Mouse (Mus musculus): ENCODE results near the gene Ecpas.

DNA sequence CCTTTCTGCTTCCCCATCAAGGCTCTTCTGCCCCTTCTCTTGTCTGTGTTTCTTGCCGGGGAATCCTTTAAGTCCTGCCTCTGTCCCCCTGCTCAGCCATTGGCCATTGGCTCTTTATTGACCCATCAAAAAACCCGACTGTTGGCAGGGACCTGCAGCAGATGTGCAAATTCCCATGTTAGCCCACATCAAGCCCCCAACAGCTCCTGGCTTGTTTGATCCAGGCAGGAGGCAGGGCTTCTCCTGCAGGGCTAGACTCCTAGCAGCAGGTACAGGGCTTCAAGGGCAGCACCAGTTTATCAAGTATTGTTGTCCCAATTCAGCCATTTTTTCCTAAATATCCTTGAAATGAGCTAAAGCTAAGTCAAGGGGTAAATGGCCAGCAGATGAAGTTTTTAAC is 13.6 kb upstream of the Ecpas start:
- no peak for TF ChIP-seq CTCF (IDR thresholded peaks at IDR 0.05; ENCODE audit: control insufficient read depth, insufficient read depth, insufficient read length)
- no peak for TF ChIP-seq MYOD1 (IDR thresholded peaks at IDR 0.05; ENCODE audit: control insufficient read depth, insufficient read length, low read depth)
- TF ChIP-seq FOSL1 (IDR thresholded peaks at IDR 0.05; ENCODE audit: insufficient read depth, low read length, poor library complexity, severe bottlenecking) = no peak
- no peak for TF ChIP-seq MAX (IDR thresholded peaks at IDR 0.05)
- TF ChIP-seq USF1 (IDR thresholded peaks at IDR 0.05; ENCODE audit: low read depth) = no peak
- no peak for TF ChIP-seq MYOG (IDR thresholded peaks at IDR 0.05; ENCODE audit: control insufficient read depth, extremely low read depth, insufficient read length)

Measured in C2C12 (cell line).